Mouse (Mus musculus): Measurements from ENCODE around the gene Wdr86.
"Not testable (repeated sequence)": the region's sequence is repeated elsewhere in the genome, so short reads cannot be mapped to it uniquely, and the experiment has no call there.

The Wdr86 gene

DNA sequence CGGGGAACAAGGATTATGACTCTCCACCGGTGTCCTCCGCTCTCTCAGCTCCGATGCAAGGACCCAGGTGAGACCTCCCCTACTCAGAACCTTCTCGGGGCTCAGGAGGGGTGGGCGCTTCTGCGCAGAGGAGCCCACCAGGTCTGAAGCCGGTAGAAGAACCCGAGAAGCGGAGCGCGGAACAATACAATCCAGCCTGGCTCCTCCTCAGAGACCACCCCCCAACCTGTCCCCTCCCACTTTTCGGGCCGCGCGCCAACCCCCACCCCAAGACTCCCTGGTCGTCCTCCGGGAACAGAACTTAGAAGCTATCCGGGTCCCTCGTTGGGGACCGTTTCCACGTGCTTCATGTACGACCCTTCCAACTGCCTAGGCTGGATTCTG is at the start of gene Wdr86:
TSS of gene Wdr86 (minus strand) at position 240 of the 384 bp plus-strand sequence.
- no peak for DNase-seq

DNA sequence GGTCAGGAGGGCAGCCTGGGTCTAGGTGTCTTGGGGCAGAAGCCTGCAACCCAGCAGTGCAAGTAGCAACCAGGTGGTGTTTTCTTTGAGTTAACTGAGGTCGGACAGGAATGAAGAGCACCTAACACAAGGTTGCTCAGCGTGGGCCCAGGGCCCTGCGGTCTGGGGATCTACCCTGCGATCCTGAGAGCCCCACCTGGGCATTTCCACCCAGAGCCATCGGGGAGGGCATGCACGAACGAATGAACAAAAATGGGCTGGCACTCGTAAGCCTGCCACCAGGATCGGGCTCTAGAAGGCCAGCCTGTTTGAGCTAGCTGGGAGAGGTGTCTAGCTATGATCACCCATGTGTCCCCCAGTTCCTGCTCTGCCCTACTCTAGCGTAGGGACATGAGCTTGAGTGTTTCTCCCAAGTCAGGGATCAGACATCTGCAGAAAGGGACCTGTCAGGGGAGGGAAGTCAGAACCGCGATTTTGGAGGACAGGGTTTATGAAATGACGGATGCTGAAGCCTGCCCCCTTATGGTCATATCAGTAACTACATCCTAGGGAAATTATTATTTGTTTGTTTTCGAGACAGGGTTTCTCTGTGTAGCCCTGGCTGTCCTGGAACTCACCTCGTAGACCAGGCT is 49.5 kb upstream of the Wdr86 start:
- peak; percentile 45 for DNase-seq

DNA sequence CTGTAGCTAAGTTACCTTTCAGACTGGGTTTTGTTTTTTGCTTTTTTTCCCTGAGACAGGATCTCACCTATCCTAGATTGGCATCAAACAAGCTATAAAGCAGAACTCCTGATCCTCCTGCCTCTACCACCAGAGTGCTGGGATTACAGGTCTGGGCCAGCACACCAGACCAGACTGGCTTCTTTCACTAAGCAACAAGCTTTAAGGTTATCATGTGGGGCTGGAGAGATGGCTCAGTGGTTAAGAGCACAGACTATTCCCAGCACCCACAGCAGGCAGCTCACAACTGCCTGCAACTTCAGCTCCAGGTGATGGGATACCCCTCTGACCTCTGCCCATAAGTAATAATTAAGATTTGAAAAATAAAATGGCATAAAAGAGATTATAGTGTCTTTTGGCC is 48.8 kb upstream of the Wdr86 start:
- DNase-seq, result no peak

DNA sequence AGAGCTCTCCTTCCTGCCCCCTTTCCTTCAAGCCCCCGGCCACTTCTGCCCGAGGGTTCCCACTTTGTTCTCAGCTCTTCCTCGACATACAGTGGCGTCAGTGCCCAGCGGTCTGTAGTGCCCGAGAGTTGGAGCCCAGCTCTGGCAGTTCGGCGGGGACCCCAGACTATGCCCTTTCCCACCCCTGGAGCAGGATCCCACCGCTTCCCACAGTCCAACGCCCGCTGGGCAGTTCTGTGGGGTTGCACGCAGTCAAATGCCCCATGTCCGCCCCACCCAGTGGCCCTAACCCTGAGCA is 48.3 kb upstream of the Wdr86 start:
- no peak for DNase-seq

DNA sequence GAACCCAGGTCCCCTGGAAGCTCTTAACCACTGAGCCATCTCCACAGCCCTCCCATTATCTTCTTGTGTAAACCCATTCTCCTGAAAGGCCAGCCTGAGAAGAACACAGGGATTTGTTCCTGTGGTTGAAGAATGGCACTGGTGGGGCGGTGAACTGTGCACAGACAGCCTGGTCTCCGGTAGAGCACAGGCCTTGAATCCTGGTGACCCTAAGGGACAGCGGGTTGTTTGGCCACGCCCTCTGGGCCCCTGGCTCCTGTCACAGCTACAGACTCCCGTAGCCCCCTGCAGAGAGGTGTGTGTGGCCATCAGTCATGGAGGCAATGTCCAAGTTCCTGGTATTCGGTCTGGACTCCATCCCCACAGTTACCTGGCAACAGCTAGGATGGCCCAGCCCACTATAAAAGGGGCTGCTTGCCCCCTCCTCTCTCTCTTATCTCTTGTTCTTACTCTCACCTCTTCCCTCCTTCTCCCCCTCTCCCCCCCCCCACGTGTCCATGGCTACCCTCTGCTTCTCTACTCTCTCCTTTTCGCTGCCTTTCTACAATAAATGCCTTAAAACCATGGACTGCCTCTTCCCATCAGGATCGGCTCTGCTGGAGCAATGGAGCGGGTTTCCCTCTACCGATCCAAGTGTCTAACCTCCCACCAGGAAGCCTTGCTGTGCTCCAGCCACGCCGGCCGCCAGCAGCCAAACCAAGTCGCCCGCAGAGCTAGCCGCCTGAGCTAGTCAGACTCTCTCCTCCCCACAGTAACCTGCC is 47.7 kb upstream of the Wdr86 start:
- DNase-seq, result no peak

DNA sequence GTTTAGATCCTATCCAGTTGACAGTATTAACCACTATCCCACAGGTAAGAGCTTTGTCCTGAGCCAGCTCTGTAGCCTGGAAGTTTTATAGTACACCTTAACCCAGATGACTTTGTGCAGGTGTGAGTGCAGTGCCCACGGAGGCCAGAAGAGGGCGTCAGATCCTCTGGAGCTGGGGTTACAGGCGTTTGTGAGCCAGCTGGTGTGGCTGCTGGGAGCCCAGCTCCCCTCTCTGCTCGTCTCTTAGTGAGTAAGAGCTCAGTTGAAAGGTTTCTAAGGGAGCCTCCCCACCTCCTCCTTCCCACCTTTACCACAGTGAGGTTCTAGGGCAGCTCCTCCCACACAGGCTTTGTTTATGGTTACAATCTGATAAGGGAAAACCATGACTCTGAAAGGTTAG is 46.2 kb upstream of the Wdr86 start:
- no peak for DNase-seq

- DNase-seq, result not testable (repeated sequence)
These were observed 44.0 kb upstream of the Wdr86 start for GRCm38 (mm10) chr5:24774549-24774948.

- no peak for DNase-seq
These were observed 27.3 kb upstream of the Wdr86 start, which contains the start of gene Crygn for GRCm38 (mm10) chr5:24757816-24758215. Gene Crygn (minus strand): TSS chr5:24758008.

GRCm38 (mm10) chr5:24756931-24757330 is 26.4 kb upstream of the Wdr86 start:
- DNase-seq, result no peak

DNA sequence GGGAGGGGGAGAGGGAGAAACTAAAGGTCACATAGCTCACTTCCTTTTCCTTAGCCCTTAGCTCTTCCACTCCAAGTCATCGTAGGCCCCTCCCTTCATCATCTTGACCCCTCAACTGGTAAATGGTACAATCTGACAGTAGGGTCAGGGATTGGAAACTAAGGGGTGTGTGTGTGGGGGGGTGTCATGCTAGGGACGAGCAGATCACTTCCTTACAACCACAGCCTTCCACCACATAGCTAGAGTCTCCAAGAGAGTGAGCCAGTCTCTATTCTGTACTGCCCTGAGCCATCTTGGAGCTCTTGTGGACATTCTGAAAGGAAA is 21.6 kb upstream of the Wdr86 start:
- no peak for DNase-seq

- DNase-seq, result peak; percentile 51
These were observed 21.0 kb upstream of the Wdr86 start for GRCm38 (mm10) chr5:24751305-24752174.

- DNase-seq, result peak; percentile 89
These were observed 20.1 kb upstream of the Wdr86 start for GRCm38 (mm10) chr5:24750321-24751304.

DNA sequence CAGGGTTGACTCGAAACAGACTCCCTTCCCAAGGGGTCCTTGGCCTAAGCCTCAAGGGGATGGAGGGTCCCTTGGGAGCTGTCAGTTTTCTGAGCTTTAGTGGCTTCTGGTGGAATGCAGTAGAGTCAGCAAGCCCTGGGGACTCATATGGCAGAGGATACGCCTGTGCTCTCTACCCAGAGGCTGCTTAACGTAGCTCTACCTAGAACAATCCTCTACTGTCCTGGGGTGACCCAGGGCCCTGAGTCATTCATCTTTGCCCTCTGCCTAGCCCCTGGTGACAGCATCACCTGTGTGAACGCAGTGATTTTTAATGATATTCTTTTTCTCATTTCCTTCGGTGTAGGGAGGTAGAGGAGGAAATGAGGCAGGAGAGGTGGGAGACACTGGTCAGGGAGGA is 19.2 kb upstream of the Wdr86 start:
- DNase-seq, result peak; percentile 22

DNA sequence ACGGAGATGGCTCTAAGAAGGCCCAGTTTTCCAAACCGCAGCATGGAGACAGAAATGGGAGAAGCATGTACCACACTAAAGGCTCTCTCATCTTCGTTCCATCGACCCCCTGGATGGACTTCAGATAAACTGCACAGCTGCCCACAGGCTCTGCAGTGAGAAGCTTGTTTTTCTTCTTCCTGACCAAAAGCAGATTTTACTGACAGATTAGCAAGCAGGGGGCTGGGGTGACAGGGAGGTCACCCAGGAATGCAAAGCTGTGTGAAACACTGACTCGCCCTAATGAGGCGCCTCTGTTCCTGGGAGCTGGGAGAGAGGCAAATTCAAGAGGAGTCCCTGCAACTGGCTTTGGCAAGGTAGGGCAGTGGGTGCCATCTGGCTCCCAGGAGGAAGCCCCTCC is 17.0 kb upstream of the Wdr86 start:
- no peak for DNase-seq

DNA sequence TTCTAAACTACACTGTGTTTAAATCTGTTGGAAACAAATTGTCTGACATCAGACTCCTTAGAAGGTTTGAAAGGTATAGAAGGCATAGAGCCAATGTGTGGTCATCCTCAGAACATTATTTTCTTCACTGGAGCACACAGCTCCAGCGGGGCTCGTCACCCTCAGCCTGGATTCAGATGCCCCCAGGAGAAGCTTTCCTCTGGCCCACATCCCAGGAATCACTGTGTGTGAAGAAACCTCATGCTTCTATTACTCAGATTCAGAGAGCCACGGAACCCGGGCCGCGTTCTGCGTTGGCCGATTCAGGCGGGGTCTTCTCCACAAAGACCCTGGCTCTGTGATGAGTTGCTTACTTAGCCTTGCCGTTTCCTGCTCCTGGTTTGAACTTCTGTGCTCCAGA is 13.4 kb upstream of the Wdr86 start:
- DNase-seq, result no peak

GRCm38 (mm10) chr5:24741172-24741885 is 10.8 kb upstream of the Wdr86 start:
- DNase-seq, result no peak

DNA sequence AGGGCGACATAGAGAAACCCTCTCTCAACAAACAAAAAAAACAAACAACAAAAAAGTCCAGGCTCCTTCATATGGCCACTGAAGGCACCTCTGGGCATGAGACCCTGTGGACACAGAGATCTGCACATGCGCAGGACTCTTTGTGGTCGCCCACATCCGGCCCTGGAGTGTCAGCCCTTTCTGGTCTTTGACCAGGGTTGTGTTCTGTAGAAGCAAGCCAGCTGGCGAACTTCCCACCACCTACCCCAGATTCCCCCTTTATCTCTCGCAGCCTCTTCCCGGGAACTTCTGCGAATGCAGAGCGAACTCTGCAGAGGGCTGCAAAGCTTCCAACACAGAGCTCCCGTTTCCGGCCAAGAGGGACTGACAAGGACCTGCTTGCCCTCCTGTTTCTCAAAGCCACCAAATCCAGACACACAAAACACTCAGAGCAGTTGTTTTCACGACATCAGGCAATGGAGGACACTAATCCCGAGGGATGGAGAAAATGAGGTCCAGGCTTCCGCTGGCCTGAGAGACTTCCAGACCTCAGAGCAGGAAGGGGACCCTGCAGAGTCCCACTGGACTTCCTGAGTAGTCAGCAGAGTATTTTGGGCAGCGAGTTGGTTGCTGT is 8.7 kb upstream of the Wdr86 start:
- peak; percentile 25 for DNase-seq

DNA sequence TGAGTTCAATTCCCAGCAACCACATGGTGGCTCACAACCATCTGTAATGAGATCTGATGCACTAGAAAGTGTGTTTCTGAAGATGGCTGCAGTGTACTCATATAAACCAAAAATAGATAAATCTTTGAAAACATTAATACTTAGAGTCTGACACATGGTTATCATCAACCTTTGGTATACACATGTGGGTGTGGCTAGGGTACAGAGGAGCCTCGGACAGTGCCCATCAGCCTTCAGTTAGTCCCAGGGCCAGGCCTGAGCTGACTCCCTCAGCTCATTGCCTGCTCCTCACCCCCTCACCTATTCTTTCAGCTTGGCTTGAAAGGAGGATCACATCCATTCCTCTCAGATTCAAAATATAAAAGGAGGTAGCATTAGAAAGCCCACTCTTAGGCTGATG is 8.0 kb upstream of the Wdr86 start:
- DNase-seq, result no peak

- no peak for DNase-seq
These were observed 7.1 kb upstream of the Wdr86 start for GRCm38 (mm10) chr5:24737595-24737994.

DNA sequence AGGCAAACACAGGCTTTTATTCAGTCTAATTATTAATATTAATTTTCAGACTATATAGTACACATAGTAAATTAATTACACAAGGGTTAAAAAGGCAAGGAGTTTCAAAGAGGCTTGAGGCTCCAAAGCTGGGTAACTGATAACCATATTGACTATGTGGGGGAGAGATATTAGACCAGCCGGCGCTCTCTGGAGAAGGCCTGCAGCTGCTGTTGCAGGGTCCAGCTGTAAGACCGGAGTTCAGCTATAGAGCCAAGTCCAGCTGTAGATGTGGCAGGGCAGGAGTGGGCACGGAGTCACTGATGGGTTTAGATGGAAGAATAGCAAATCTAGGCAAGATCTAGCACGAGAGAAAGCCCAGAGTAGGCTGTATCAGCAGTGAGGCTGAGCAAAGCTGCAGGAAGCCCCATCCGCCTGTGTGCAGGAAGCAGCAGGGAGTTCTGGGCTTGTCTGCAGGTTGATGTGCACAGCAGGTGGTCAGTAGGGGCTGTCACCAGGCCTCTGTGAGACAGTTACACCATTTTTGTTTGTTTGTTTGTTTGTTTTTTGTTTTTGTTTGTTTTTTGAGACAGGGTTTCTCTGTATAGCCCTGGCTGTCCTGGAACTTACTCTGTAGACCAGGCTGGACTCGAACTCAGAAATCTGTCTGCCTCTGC is 3.4 kb upstream of the Wdr86 start:
- DNase-seq, result no peak

DNA sequence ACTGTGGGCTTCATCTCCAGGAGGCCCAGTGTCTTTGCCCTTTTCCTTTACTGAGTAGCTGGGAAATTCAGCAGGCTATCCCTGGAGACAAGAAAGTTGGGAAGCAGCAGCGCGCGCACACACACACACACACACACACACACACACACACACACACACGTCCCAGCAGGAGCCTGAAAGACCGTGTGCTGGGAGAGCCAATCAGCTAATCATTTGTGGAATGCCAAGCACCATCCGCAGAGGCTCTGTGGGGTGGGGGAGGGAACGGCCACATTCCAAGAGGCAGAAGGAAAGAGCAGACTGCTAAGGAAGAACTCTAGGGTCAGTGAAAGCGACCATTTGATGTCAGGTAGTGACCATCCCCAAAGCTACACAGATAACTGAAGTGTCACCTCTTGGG is 2.6 kb upstream of the Wdr86 start:
- no peak for DNase-seq
